Mouse (Mus musculus) intestine, embryonic 14.5 days (tissue): Measurements from ENCODE around the gene Map3k5. TPM values are rescaled to one million over a fixed set of nuclear protein-coding genes. Genes with fewer than 3 reads are reported as not detected.

ENCODE experiments used
- ATAC-seq: fragments of 200-750 bp; cut with Nextera tagmentation; replicated peaks from 2 replicates; pipeline ENCODE4 v1.8.0; 2017; ENCODE audit warnings: low read depth, moderate number of reproducible peaks, moderate TSS enrichment, moderate library complexity; ENCODE audit not compliant: low FRiP score, low TSS enrichment
- DNase-seq: peaks from one replicate; pipeline ENCODE4 v3.0.0-alpha.2; 2018; ENCODE audit warnings: low spot score
- H3K27ac ChIP-seq: fragments of 300-500 bp; sonication (generic); 2 replicates; pipeline ENCODE4 v1.5.1; 2014; ENCODE audit warnings: low read depth, mild to moderate bottlenecking, control low read depth
- H3K27me3 ChIP-seq: fragments of 300-500 bp; sonication (generic); replicated peaks from 2 replicates; pipeline ENCODE4 v1.6.1; 2014; ENCODE audit warnings: low read length, control low read depth; ENCODE audit not compliant: control insufficient read depth, insufficient read depth
- H3K36me3 ChIP-seq: fragments of 300-500 bp; sonication (generic); 2 replicates; pipeline ENCODE4 v1.6.1; 2014; ENCODE audit warnings: low read length, control low read depth; ENCODE audit not compliant: control insufficient read depth, insufficient read depth
- H3K4me1 ChIP-seq: fragments of 300-500 bp; sonication (generic); replicated peaks from 2 replicates; pipeline ENCODE4 v1.6.1; 2014; ENCODE audit warnings: low read length, control low read depth, mixed read lengths; ENCODE audit not compliant: control insufficient read depth, insufficient read depth
- H3K4me2 ChIP-seq: fragments of 300-500 bp; sonication (generic); 2 replicates; pipeline ENCODE4 v1.6.1; 2014; ENCODE audit warnings: low read length
- H3K4me3 ChIP-seq: fragments of 300-500 bp; sonication (generic); 2 replicates; pipeline ENCODE4 v1.5.1; 2014; ENCODE audit warnings: low read depth, low read length, control low read depth, mixed read lengths
- H3K9ac ChIP-seq: fragments of 300-500 bp; sonication (generic); 2 replicates; pipeline ENCODE4 v1.6.1; 2014; ENCODE audit warnings: mild to moderate bottlenecking, low read length
- H3K9me3 ChIP-seq: fragments of 300-500 bp; sonication (generic); 2 replicates; pipeline ENCODE4 v1.6.1; 2016; ENCODE audit warnings: low read length, control low read depth; ENCODE audit not compliant: control insufficient read depth
- WGBS: fragments of 180-500 bp; shearing (Covaris S2); extraction: QIAGEN DNeasy Blood & Tissue Kit; methylation state at CpG from one replicate; pipeline ENCODE4 v1.1.7; 2014; 5-methylcytosine and 5-hydroxymethylcytosine counted together
- polyA plus RNA-seq: library from polyadenylated mRNA; unstranded; fragments of >200 nt; fragmentation: Nextera tagmentation; extraction: Ambion mirVana; gene quantifications from 2 replicates; pipeline ENCODE4 v1.2.1, GENCODE M21; 2014

The Map3k5 gene
- polyA plus RNA-seq, 1 experiment from 2014 or later: 2.8 TPM

GRCm38 (mm10) chr10:19938738-19939137 lies 4.5 kb downstream of the Map3k5 start:
- Histone ChIP-seq H3K9ac (no peak overlapping the region), H3K27ac (no peak overlapping the region), H3K4me1 (peaks cover 12% of the 10 kb centered on the region), H3K4me3 (no peak overlapping the region), H3K9me3 (no peaks in the 10 kb centered on the region), H3K27me3 (no peaks in the 10 kb centered on the region), H3K4me2 (no peak overlapping the region), H3K36me3 (no peaks in the 10 kb centered on the region)
- ATAC-seq (no peak), DNase-seq (peak; percentile 44)
- WGBS: 81% methylated on average over 6 of the region's 6 CpGs

GRCm38 (mm10) chr10:19939282-19939705 lies 5.0 kb downstream of the Map3k5 start:
- Histone ChIP-seq H3K4me2 (no peak overlapping the region), H3K27me3 (no peaks in the 10 kb centered on the region), H3K9me3 (no peaks in the 10 kb centered on the region), H3K9ac (no peak overlapping the region), H3K4me1 (peaks cover 12% of the 10 kb centered on the region), H3K4me3 (no peak overlapping the region), H3K36me3 (no peaks in the 10 kb centered on the region), H3K27ac (no peak overlapping the region)
- ATAC-seq: no peak
- no peak for DNase-seq
- 58% methylated on average over 8 of the region's 8 CpGs for WGBS

- no peak overlapping the region for H3K27ac ChIP-seq
- no peaks in the 10 kb centered on the region for H3K36me3 ChIP-seq
- H3K27me3 ChIP-seq: no peaks in the 10 kb centered on the region
- no peaks in the 10 kb centered on the region for H3K9me3 ChIP-seq
- no peak overlapping the region for H3K9ac ChIP-seq
- 84% methylated on average over 7 of the region's 7 CpGs for WGBS
- no peak overlapping the region for H3K4me2 ChIP-seq
- DNase-seq (peak; percentile 45), ATAC-seq (no peak)
- H3K4me1 ChIP-seq: peaks cover 12% of the 10 kb centered on the region
- no peak overlapping the region for H3K4me3 ChIP-seq
These were observed 5.9 kb downstream of the Map3k5 start for GRCm38 (mm10) chr10:19940127-19940526.

GRCm38 (mm10) chr10:19940626-19941025 lies 6.4 kb downstream of the Map3k5 start:
- DNase-seq: peak; percentile 28
- Histone ChIP-seq H3K9me3 (no peaks in the 10 kb centered on the region), H3K9ac (no peak overlapping the region), H3K27me3 (no peaks in the 10 kb centered on the region), H3K4me3 (no peak overlapping the region), H3K36me3 (no peaks in the 10 kb centered on the region), H3K4me2 (no peak overlapping the region), H3K27ac (no peak overlapping the region), H3K4me1 (peaks cover 12% of the 10 kb centered on the region)
- 89% methylated on average over 8 of the region's 8 CpGs for WGBS
- no peak for ATAC-seq

GRCm38 (mm10) chr10:19941063-19941462 lies 6.8 kb downstream of the Map3k5 start:
- 49% methylated on average over 6 of the region's 6 CpGs for WGBS
- H3K27ac ChIP-seq: no peak overlapping the region
- H3K9ac ChIP-seq: no peak overlapping the region
- H3K27me3 ChIP-seq: no peaks in the 10 kb centered on the region
- H3K4me2 ChIP-seq: no peak overlapping the region
- no peak for ATAC-seq
- DNase-seq: peak; percentile 44
- H3K9me3 ChIP-seq: no peaks in the 10 kb centered on the region
- H3K4me1 ChIP-seq: peaks cover 12% of the 10 kb centered on the region
- no peaks in the 10 kb centered on the region for H3K36me3 ChIP-seq
- H3K4me3 ChIP-seq: no peak overlapping the region

GRCm38 (mm10) chr10:19941914-19942313 lies 7.6 kb downstream of the Map3k5 start:
- H3K27ac ChIP-seq: no peak overlapping the region
- WGBS: 86% methylated on average over 9 of the region's 9 CpGs
- no peaks in the 10 kb centered on the region for H3K9me3 ChIP-seq
- peaks cover 7% of the 10 kb centered on the region for H3K4me1 ChIP-seq
- DNase-seq (peak; percentile 48), ATAC-seq (no peak)
- H3K27me3 ChIP-seq: no peaks in the 10 kb centered on the region
- H3K9ac ChIP-seq: no peak overlapping the region
- H3K4me2 ChIP-seq: no peak overlapping the region
- H3K36me3 ChIP-seq: no peaks in the 10 kb centered on the region
- no peak overlapping the region for H3K4me3 ChIP-seq

- Histone ChIP-seq H3K9me3 (no peaks in the 10 kb centered on the region), H3K27ac (no peak overlapping the region), H3K4me3 (no peak overlapping the region), H3K36me3 (no peaks in the 10 kb centered on the region), H3K4me2 (no peak overlapping the region), H3K4me1 (0 out of 2 replicates have a peak, but pooled peaks cover under 1% of the 10 kb centered on the region), H3K27me3 (no peaks in the 10 kb centered on the region), H3K9ac (no peak overlapping the region)
- DNase-seq: peak; percentile 25
- WGBS: 95% methylated on average over 3 of the region's 3 CpGs
- ATAC-seq: no peak
These were observed 8.3 kb downstream of the Map3k5 start for GRCm38 (mm10) chr10:19942621-19943020.

- Histone ChIP-seq H3K4me3 (no peak overlapping the region), H3K27ac (no peak overlapping the region), H3K9me3 (no peaks in the 10 kb centered on the region), H3K36me3 (no peaks in the 10 kb centered on the region), H3K4me2 (no peak overlapping the region), H3K9ac (no peak overlapping the region), H3K4me1 (no peaks in the 10 kb centered on the region), H3K27me3 (no peaks in the 10 kb centered on the region)
- DNase-seq: peak; percentile 27
- no peak for ATAC-seq
- WGBS: 68% methylated on average over 7 of the region's 7 CpGs
These were observed 11.4 kb downstream of the Map3k5 start for GRCm38 (mm10) chr10:19945651-19946050.

- Histone ChIP-seq H3K4me2 (no peak overlapping the region), H3K4me1 (no peaks in the 10 kb centered on the region), H3K9me3 (no peaks in the 10 kb centered on the region), H3K9ac (no peak overlapping the region), H3K4me3 (no peak overlapping the region), H3K27me3 (no peaks in the 10 kb centered on the region), H3K27ac (no peak overlapping the region), H3K36me3 (no peaks in the 10 kb centered on the region)
- 92% methylated on average over 6 of the region's 6 CpGs for WGBS
- DNase-seq (no peak), ATAC-seq (no peak)
These were observed 12.4 kb downstream of the Map3k5 start for GRCm38 (mm10) chr10:19946644-19947043.
